21 mouse cellular contexts compared by ENCODE assay signal in genomic region chr1:170985092-170985491, GRCm38 (mm10). TPM values are rescaled to one million over a fixed set of nuclear protein-coding genes. Genes with fewer than 3 reads are reported as not detected.
"Had no signal": no experiment of that assay in that cellular context is flagged by ENCODE, and none has a peak within 500 bp of the region (broad histone marks: within the 10 kb centered on the region; RNA-seq: fewer than 3 reads in every experiment).

No protein-coding gene starts in this region.

- H3K4me3 ChIP-seq: kidney, embryonic 15.5 days; limb, embryonic 15.5 days; liver, embryonic 12.5 days; midbrain, embryonic 13.5 days; myocyte; neural tube, embryonic 15.5 days had no signal

- H3K27me3 ChIP-seq: limb, embryonic 15.5 days; midbrain, embryonic 13.5 days; neural tube, embryonic 15.5 days had no signal

- DNase-seq: kidney, postnatal 25 days; layer of hippocampus, adult 9-11 months; layer of hippocampus, postnatal 36 days; lung, embryonic 14.5 days; lung, postnatal 10 days; lung, postnatal 4 days; retina, postnatal 1 day; right cerebral cortex, postnatal 14 days; thymus, postnatal 4 days had no signal

- H3K27ac ChIP-seq: limb, embryonic 15.5 days; liver, embryonic 12.5 days; midbrain, embryonic 13.5 days; neural tube, embryonic 15.5 days had no signal

- H3K36me3 ChIP-seq: kidney, embryonic 15.5 days; limb, embryonic 15.5 days; liver, embryonic 12.5 days; midbrain, embryonic 13.5 days; neural tube, embryonic 15.5 days had no signal

RNA-seq across cellular contexts. Expression of gene Fcgr2b, which starts 8.7 kb away (rescaled TPM):
- polyA plus RNA-seq: neural tube, embryonic 11.5 days had no signal

RNA-seq across cellular contexts. Expression of gene Fcgr4, which starts 33.6 kb away (rescaled TPM):
- total RNA-seq: left cerebral cortex, postnatal 25 days; midbrain, postnatal 0 days had no signal
- polyA plus RNA-seq: midbrain, embryonic 13.5 days had no signal

RNA-seq across cellular contexts. Expression of gene Fcrla, which starts 57.7 kb away (rescaled TPM):
- total RNA-seq: layer of hippocampus, adult 18-20 months; layer of hippocampus, postnatal 36 days; left cerebral cortex, adult 8-10 months; left cerebral cortex, postnatal 25 days; midbrain, postnatal 0 days had no signal
- polyA plus RNA-seq: kidney, embryonic 15.5 days; limb, embryonic 11.5 days; lung, embryonic 14.5 days; midbrain, embryonic 13.5 days; midbrain, postnatal 0 days; myocyte; neural tube, embryonic 11.5 days; neural tube, embryonic 15.5 days had no signal
